Mouse (Mus musculus) ZHBTc4 (cell line): ENCODE measurements at regions not wholly inside any gene's neighbourhood (a gene's known extent, or its start where the extent isn't known, plus 50 kb on each side); places are given as distances from the start of the nearest gene placed in this dataset.

Source experiments
- DNase-seq: peaks from one replicate; pipeline ENCODE4 v3.0.0-alpha.2; 2011; ENCODE audit warnings: low read depth, low spot score

DNA sequence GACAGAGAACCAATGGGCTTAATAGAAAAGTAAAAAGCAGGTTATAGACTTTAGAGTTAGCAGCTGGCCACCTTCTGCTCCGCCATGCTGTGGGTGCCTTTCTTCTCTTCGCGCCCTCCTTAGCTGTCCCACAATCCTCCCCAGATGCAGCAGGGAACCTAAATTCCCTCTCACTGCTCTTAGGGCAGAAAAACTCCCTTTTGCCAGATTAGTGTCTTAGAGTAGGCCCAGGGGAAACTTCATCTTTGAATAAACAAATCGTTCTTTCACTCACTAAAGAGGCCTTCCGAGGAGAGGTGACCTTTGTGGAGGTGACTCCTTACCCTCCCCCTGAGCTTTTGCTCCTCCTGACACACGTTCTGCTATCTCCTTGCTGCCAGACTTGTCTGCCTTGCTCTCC lies 157.0 kb upstream of the Six2 start:
- no peak for DNase-seq

DNA sequence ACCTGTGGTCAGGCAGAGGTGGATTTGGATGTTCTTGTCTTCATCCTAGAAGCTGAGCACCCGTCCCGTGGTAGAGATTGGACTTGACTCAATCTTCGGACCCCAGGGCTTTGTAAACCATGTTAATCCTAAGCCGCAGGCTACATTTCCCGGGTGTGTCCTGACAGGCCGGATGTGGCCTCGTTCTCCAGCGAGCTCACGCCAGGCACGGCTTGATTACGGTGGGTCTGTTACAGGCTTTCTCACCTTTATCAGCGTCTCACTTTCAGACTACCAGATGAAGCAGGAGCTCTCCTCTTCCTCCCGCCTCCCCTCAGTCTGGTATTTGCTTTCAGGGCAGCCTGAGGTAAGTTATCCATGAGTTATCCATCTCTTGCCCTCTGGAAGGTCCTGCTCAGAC lies 156.4 kb upstream of the Six2 start:
- peak; percentile 6 for DNase-seq

DNA sequence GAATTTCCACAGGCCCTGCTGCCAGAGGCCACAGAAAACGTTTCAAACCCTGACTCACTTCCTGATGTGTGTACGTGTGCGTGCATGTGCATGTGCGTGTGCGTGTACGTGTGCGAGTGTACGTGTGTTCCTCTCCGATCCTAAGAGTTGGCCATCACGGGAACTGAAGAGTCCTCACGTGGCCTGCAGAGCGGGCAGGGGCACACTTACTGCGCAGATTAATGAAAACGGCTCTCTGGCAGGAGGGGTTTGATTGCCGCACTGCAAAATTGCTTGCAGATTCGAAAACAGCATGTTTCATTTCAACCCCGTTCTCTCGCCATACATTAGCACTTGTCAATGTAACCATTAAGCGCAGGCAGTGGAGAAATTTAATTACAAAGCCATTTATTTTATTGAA lies 135.0 kb upstream of the Six2 start:
- no peak for DNase-seq

DNA sequence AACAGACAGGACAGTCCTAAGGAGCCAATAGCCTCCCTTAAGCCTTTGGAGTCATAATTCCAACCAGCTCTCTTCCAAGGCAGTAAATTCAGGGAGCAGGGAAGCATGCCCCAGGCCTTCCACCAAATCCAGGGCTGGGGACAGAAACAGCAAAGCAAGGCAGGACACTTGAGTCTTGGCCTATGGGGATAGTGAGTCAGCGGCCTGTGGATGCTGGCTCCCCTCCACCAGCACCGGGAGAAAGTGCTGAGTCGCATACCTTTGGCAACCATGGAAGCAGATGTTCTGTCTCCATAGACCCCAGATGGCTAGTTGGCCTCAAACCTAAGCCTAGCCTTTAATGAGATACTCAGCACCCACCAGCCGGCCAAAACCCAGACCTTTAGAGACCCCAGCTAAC lies 133.8 kb upstream of the Six2 start:
- DNase-seq, result no peak

DNA sequence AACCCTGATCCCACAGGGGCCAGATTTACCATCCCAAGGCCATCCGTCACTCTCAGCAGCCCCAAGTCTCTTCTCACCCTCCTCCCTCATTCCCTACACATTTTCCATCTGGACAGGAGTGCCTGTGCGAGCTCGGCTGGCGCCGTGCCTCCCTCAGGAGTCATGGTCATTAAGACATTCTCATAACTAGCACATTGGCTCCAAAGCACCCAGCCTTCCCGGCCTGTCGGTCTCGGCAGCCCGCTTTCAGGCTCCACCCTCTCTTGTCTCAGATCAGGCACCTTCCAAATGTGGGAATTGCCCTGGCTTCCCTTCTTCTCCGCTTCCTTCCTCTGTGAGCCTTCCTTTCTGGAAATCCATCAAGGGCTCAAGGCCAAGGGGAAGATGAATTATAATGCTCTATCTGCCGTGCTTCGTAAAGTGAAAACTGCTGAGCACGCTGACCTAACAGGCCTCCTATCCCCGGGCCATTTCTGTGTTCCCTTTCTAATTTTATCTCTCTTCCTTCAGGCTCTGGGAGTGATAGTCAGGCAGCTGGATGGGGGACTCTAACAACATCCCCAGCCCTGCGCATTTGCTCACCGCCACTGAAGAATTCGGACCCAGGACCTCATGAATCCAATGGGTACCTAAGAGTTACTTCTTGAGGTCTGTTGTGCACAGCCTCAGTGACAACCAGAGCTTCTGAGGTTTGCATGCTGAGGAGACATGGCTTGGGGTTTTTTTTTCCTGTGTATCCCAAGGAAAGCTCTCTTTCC lies 130.2 kb upstream of the Six2 start:
- peak; percentile 14 for DNase-seq

DNA sequence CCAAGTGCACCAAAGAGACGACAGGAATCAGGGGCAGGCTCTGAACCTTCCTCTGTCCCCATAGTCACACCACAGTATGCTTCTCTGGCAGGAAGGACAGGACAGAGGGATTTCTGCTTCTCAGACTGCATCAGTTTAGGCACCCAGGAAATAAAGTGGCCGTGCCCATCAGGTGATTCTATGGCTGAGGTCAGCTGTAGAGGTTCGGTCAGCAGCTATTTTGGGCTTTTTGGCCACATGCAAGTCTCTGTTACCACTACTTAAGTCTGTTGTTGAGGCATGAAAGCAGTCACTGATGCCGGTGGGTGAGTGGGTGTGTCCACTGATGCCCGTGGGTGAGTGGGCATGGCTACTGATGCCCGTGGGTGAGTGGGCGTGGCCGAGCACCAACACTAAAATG lies 128.4 kb upstream of the Six2 start:
- no peak for DNase-seq

DNA sequence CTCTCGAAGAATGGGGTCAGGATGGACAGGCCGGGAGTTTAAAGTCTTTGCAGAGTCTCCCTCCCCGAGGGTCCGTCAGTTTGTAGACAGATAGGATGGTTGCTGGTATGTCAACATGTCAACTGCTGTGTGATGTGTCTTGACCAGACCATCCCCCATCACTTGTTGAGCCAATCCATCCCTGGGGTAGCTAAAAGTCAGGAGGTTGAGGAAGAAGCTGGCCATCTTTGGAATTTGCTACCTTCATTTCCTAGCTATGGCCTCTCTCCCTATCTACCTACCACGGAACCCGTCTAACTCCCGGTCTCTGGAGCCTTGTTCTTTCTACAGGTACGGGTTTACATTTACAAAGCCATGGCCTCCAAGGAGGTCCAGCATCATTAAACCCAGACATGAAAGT lies 128.0 kb upstream of the Six2 start:
- no peak for DNase-seq

DNA sequence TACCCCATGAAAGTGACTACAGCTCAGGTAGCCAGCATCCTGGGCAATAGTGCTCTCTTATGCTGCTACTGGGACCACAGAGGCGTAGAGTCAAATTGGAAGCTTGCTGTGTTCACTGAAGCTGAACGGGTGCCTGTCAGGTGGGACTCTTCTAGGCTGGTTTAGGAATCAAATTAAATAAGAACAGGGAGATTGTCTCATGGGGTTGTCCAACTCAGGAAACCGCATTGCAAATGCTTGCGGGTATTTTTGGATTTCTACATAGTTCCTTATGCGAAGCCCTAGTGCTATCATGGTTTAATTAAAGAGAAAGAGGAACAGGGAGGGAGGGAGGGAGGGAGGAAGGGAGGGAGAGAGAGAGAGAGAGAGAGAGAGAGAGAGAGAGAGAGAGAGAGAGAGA lies 120.5 kb upstream of the Six2 start:
- no peak for DNase-seq

DNA sequence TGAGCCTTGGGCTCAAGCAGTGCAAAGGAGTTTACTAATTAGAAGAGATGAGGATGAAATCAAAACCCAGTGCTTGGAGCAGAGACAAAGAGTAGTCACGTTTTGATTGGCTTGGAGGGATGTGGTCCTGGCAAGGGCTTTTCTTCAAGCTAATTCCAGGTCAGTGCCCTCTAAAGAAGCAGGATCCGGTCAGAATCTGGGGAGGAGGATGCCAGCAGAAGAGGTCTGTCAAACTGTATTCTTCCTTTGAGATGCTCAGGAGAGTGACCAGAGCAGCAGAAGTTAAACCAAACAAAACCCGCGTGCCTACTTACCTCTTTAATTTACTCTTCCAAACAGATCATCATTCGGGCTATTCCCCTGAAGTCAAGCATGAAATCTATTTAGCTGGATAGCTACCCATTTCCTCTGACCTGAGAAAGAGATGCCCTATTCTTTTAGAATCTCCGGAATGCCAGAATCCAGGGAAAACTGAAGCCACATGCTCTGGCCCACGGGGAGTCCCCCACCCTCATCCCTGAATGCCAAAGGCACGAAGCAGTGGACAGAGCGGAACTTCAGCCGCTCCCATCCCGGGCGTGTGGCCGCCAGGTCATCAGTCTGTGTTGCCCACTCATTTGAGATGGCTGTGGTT lies 117.8 kb upstream of the Six2 start:
- no peak for DNase-seq

DNA sequence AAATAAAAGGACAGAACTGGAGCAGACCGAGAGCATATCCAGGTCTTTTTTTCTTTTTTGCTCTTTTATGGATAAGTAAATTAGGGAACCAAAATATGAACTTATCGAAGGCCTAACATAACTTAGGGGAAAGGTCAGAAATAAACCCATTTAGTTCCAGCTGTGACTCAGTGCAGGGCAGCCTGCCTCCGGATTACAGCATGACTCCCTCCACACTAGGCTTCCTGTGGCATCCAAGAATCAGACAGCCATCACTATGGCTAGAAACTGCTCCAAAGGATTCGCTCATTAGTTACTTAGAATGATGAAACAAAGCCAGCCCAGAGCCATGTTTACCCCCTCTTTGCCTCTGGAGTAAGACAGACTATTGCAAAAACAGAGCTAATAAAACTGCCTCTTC lies 116.6 kb upstream of the Six2 start:
- DNase-seq, result no peak

DNA sequence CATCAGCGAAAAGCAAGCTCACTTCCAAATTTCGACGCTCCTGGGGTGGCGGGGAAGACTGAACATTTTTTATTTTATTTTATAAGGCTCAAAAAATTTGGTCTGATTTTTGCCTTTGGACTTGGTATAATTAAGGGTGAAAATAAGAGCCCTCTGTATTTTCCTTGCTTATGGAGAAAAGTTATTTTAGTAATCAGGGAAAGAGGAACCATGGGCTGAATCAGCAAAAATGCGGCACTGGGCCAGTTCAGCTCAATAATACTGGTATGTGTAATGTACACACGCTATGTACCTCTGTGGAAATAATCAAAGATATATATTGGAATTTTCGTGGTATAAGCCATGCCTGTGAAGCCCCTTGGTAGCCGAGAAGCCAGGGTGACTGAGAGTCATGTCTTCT lies 113.7 kb upstream of the Six2 start:
- no peak for DNase-seq

DNA sequence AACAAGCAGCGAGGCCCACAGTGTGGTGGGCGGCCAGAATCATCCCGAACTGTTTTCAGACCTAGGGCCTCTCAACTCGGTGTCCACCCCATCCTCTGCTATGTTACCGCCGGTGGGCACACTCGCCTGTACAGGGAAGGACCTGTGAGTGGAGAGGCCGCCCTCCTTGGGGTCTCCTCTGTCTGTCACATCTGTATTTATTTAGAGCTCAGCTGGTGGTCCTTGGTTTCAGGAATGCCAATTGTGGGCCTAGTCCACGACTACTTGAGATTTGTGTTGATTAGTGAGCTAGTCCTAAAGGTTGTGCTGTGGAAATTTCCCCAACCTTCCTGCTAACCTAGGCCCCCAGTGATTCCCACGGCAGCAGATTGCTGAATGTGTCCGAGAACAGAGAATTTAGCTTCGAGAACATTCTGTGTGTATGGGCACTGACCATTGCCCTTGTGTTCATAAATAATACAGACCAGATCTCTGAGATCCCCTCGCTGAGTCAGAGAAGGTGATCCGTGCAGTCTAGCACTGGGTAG lies 113.1 kb upstream of the Six2 start:
- no peak for DNase-seq

DNA sequence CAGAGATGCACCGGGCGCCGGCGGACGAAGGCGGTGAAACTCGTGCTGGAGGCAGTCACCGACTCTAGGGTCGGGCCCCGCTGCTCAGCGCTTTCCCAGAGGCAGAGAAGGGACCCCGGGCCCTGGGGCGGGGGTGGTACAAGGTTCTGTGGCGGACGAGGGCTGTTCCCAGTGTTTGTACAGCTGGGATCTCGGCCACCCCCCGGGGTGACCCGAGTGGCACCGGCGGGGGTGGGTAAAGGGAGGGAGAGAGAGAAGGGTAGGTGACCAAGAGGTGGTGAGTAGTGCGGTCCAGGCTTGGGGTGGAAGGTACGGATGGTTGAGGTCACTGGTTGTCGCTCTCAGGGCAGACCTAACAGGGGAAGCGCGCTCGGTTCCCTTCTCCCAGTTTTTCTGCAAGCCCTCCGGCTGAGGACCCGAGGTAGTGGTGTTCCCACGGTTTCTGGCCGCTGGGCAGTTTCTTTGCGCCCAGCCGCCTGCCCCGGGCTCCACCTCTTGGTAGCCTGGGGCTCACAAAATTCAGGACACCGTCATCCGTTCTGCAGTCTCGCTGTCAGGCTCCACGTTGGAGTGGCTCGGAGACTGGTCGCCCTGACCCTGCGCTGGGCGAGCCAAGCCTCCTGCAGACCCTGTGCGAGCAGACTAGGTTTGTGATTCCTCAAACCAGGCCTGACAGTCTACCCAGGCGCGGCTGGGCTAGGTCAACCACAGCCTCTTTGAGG lies 112.4 kb upstream of the Six2 start:
- no peak for DNase-seq

DNA sequence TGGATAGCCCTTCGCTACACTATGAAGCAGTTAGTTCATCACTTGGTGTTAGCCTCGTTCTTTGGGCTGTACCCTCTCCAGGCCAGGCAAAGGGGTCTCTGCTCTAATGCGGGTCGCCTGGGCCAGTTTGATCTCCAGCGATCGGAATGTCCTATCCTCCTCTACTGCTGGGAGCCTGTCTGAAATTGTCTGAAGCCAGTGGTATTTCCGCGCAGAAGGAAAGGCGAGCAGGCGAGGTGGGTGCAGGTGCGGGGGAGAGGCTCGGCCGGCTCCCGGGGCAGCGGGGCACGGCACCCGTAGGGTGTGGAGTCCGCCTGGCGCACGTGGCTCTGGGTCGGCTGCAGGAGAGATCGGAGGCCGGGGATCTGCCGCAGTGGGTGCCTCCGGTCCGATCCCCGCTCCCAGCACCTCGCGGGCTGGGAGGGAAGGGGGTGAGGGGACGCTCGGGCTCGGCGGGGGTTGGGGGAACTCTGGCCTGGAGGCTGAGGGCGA lies 111.8 kb upstream of the Six2 start:
- DNase-seq, result peak; percentile 66

DNA sequence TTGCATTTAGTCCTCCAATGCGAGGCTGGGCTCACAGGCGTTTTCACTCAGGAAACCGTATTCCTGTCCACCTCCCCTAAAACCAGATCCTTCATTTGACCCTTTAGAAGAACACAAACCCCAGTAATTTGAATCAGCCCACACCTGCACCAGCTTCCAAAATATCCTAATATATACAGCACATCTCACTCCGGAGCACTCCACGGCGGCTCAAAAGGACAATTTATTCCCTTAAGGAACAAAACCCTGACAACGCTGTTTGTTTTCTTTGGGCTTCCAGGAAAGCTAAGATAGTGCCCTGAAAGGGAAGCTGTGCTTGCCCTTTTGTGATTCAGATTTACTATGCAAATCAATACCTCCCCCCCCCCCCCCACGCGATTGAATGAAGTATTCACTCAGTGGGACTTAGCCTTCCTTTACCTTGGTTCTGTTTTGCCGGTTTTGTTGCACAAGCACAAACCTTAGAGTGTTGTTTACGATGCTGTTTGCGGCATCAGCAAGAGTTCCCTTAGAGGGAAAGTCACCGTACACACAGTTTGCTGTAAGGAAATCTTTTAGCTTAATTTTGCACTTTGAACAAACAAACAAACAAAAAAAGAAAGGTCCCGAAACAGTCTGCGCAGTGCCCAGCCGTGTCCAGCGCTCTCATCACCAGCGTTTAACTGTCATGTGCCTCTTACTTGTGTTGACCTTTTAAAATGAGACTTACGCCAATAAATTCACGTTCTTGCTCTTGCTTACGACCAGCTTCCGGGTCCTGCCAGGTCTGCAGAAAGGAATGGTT lies 111.2 kb upstream of the Six2 start:
- peak; percentile 76 for DNase-seq

DNA sequence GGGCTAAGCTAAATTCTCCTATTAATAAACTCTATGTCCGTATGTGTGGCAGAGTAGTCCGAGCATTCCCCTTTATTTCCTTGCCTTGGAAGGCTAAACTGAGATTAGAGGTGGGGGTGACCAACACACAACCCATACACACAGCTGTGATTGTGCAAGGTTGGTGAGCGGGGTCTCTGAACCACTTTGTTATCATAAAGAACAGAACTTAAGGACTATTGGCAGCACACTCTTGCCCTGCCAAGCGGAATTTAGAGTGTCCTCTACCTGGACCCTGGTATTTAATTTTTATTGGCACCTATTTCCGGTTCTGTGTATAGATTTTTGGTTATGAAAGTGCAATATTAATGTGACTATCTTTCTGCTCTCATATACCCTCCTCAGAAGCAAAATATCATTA lies 109.7 kb upstream of the Six2 start:
- no peak for DNase-seq

DNA sequence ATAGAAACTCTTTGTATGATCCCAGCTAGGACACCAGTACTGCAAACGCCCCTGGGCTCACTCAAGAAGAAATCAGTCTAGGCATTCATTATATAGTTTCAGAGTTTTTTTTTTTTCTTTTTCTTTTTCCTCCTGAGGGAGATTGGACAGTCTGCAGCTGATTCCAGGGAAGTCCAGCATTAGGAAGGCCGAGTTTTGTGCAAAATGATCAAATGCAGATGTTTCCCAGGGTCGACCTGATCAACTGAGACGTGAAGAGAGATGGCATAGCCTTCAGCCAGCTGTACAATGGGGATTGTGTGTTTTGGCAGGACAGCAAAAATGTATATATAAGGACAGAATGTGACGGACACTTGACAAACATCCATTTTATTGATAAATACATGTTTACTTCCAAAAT lies 107.7 kb upstream of the Six2 start:
- DNase-seq, result no peak

DNA sequence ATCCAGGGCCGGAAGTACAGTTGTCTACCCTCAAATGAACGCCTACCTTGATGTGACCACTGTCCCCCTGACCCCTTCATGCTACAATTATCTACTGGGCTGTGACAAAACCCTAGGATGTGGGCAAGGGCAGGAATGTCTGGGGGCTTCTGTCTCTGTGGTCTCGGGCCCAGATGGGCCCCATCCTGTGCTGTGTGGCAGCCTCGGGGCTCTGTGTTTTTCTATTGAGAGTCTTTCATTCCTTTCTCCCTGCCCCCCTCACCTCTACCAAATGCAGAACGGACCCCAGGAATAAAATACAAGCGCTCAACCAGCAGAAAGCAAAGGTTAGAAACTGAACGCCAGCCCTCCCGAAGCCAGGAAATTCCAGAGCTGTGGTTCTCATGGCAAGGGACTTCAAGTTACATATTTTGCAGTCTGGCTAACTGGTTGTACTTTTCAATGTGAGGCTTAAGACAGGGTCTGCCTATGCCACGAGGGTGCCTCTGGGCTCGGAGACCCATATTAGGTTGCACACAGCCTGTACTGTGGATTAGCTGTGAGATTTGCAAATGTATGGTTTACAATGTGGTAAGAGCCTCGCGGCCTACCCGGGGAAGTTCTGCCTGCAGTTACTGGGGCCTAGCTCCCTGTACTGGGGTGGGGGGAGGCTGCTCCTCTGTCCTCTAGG lies 97.7 kb upstream of the Six2 start:
- no peak for DNase-seq

DNA sequence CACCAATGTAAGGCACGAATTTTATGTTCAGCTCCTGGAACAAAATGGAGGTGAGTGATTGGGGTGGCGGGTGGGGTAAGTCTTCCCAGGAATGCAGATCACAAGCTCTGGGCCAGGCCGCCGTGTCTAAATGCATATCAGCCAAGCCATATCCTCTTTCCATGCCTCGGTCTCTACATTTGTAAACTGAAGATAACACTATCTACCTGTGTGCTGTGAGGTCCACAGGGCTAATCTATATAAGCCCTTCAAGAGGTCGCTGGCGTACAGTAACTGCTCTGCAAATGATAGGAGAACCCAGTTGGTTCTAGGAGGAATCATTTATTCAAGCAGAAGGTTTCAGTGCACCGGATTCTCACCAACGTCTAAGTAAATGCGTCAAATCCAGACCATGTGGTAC lies 92.4 kb upstream of the Six2 start:
- DNase-seq, result no peak

DNA sequence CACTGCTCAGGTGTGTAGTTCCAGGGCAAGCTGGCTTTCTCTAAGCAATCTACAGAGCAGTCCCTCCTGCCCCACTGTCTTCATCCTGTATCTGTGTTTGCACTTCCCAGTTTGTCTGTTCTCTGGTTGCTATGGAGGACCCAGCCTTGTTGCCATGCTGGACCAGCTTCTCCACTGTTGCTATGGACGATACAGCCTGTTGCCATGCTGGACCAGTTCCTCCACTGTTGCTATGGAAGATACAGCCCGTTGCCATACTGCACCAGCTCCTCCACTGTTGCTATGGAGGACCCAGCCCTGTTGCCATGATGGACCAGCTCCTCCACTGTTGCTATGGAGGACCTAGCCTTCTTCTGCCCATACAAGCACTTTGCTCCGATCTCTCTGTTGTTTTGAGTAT lies 88.8 kb upstream of the Six2 start:
- peak; percentile 7 for DNase-seq

DNA sequence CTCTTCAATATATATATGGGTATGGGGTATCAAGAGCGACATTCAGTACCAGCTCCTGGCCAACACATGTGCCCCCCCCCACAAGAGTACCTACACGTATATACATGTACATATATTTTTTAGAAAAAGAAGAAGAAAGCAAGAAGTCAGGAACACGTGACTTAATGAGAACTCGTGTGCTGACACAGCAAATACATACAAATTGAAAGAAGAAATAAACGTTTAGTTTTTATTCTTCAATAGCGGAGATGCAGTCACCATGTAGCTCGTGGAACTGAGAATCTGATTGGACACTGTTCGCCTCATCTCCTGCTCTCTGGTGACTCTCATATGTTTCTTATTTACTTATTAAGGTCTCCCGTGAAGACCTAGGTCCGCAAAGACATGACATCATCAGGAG lies 80.3 kb upstream of the Six2 start:
- no peak for DNase-seq
